Mouse (Mus musculus): ENCODE results near the gene Pnp2. TPM values are rescaled to one million over a fixed set of nuclear protein-coding genes. Genes with fewer than 3 reads are reported as not detected.

Gene Pnp2
- polyA plus RNA-seq, 1 experiment from 2014 or later, result 32.5 TPM

- Histone ChIP-seq H3K27ac (ENCODE audit: low read depth, low read length) (no peak overlapping the region), H3K4me2 (replicated peaks; ENCODE audit: low read depth) (no peak overlapping the region), H3K4me3 (ENCODE audit: low read depth, low read length) (no peak overlapping the region), H3K9me3 (ENCODE audit: control insufficient read depth) (no peaks in the 10 kb centered on the region), H3K9ac (ENCODE audit: low read depth, low read length) (no peak overlapping the region), H3K36me3 (ENCODE audit: control insufficient read depth, insufficient read depth) (no peaks in the 10 kb centered on the region), H3K4me1 (replicated peaks; ENCODE audit: control insufficient read depth, insufficient read depth, low read length) (no peaks in the 10 kb centered on the region), H3K27me3 (replicated peaks; ENCODE audit: control insufficient read depth, insufficient read depth, low read length) (no peaks in the 10 kb centered on the region)
- TF ChIP-seq CTCF (IDR thresholded peaks at IDR 0.05; ENCODE audit: low read depth), result no peak
- ATAC-seq, result no peak
Observed at GRCm38 (mm10) chr14:50979631-50980030, 23.8 kb downstream of the Pnp2 start.

DNA sequence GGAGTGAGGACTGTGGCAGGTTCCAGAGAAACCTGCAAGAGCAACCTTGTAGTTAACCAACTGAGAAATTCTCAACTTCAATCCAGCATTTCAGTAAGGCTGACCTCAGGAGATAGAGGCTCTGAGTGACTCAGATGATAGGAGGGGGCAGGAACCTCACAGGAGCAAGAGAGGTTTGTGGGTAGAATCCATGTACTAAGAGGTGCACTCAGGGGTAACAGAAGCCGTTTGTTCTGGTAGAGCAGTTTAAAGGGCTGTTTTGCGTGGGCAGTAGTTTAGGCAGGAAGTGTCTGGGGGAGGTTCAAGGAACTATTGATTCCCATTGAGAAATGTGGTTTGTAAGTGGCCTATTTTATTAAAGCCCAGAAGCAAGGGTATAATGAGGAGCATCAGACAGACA, 25.4 kb downstream of the Pnp2 start:
- TF ChIP-seq CTCF (IDR thresholded peaks at IDR 0.05; ENCODE audit: low read depth), result no peak
- no peak overlapping the region for H3K9ac ChIP-seq (ENCODE audit: low read depth, low read length)
- H3K4me1 ChIP-seq (replicated peaks; ENCODE audit: control insufficient read depth, insufficient read depth, low read length), result no peaks in the 10 kb centered on the region
- no peaks in the 10 kb centered on the region for H3K27me3 ChIP-seq (replicated peaks; ENCODE audit: control insufficient read depth, insufficient read depth, low read length)
- no peaks in the 10 kb centered on the region for H3K9me3 ChIP-seq (ENCODE audit: control insufficient read depth)
- no peak for ATAC-seq
- H3K36me3 ChIP-seq (ENCODE audit: control insufficient read depth, insufficient read depth), result no peaks in the 10 kb centered on the region
- WGBS, result 46% methylated on average over 2 of the region's 2 CpGs
- no peak overlapping the region for H3K27ac ChIP-seq (ENCODE audit: low read depth, low read length)
- H3K4me2 ChIP-seq (replicated peaks; ENCODE audit: low read depth), result no peak overlapping the region
- no peak overlapping the region for H3K4me3 ChIP-seq (ENCODE audit: low read depth, low read length)

GRCm38 (mm10) chr14:50981837-50982236, 26.0 kb downstream of the Pnp2 start:
- TF ChIP-seq CTCF (IDR thresholded peaks at IDR 0.05; ENCODE audit: low read depth), result no peak
- Histone ChIP-seq H3K27ac (ENCODE audit: low read depth, low read length) (no peak overlapping the region), H3K4me1 (replicated peaks; ENCODE audit: control insufficient read depth, insufficient read depth, low read length) (no peaks in the 10 kb centered on the region), H3K9ac (ENCODE audit: low read depth, low read length) (no peak overlapping the region), H3K9me3 (ENCODE audit: control insufficient read depth) (no peaks in the 10 kb centered on the region), H3K36me3 (ENCODE audit: control insufficient read depth, insufficient read depth) (no peaks in the 10 kb centered on the region), H3K4me3 (ENCODE audit: low read depth, low read length) (no peak overlapping the region), H3K4me2 (replicated peaks; ENCODE audit: low read depth) (no peak overlapping the region), H3K27me3 (replicated peaks; ENCODE audit: control insufficient read depth, insufficient read depth, low read length) (no peaks in the 10 kb centered on the region)
- 60% methylated on average over 5 of the region's 5 CpGs for WGBS
- no peak for ATAC-seq

- TF ChIP-seq CTCF (IDR thresholded peaks at IDR 0.05; ENCODE audit: low read depth), result no peak
- no peak overlapping the region for H3K4me3 ChIP-seq (ENCODE audit: low read depth, low read length)
- H3K27ac ChIP-seq (ENCODE audit: low read depth, low read length), result no peak overlapping the region
- 67% methylated on average over 2 of the region's 2 CpGs for WGBS
- no peaks in the 10 kb centered on the region for H3K4me1 ChIP-seq (replicated peaks; ENCODE audit: control insufficient read depth, insufficient read depth, low read length)
- no peaks in the 10 kb centered on the region for H3K9me3 ChIP-seq (ENCODE audit: control insufficient read depth)
- H3K27me3 ChIP-seq (replicated peaks; ENCODE audit: control insufficient read depth, insufficient read depth, low read length), result no peaks in the 10 kb centered on the region
- no peak overlapping the region for H3K4me2 ChIP-seq (replicated peaks; ENCODE audit: low read depth)
- H3K36me3 ChIP-seq (ENCODE audit: control insufficient read depth, insufficient read depth), result no peaks in the 10 kb centered on the region
- H3K9ac ChIP-seq (ENCODE audit: low read depth, low read length), result no peak overlapping the region
- no peak for ATAC-seq
Observed at GRCm38 (mm10) chr14:50987668-50988067, 31.9 kb downstream of the Pnp2 start.

- no peaks in the 10 kb centered on the region for H3K9me3 ChIP-seq (ENCODE audit: control insufficient read depth)
- no peaks in the 10 kb centered on the region for H3K36me3 ChIP-seq (ENCODE audit: control insufficient read depth, insufficient read depth)
- H3K4me2 ChIP-seq (replicated peaks; ENCODE audit: low read depth), result no peak overlapping the region
- H3K27ac ChIP-seq (ENCODE audit: low read depth, low read length), result 0 out of 2 replicates have a peak overlapping the region, but pooled peaks have one; percentile 21
- no peaks in the 10 kb centered on the region for H3K27me3 ChIP-seq (replicated peaks; ENCODE audit: control insufficient read depth, insufficient read depth, low read length)
- no peak overlapping the region for H3K9ac ChIP-seq (ENCODE audit: low read depth, low read length)
- WGBS, result 50% methylated on average over 3 of the region's 3 CpGs
- H3K4me3 ChIP-seq (ENCODE audit: low read depth, low read length), result no peak overlapping the region
- peak; percentile 94 for ATAC-seq
- TF ChIP-seq CTCF (IDR thresholded peaks at IDR 0.05; ENCODE audit: low read depth), result no peak
- no peaks in the 10 kb centered on the region for H3K4me1 ChIP-seq (replicated peaks; ENCODE audit: control insufficient read depth, insufficient read depth, low read length)
Observed at GRCm38 (mm10) chr14:50991037-50991436, 35.2 kb downstream of the Pnp2 start.

GRCm38 (mm10) chr14:50997088-50997487, 41.3 kb downstream of the Pnp2 start:
- Histone ChIP-seq H3K9me3 (ENCODE audit: control insufficient read depth) (no peaks in the 10 kb centered on the region), H3K4me3 (ENCODE audit: low read depth, low read length) (no peak overlapping the region), H3K4me2 (replicated peaks; ENCODE audit: low read depth) (no peak overlapping the region), H3K36me3 (ENCODE audit: control insufficient read depth, insufficient read depth) (no peaks in the 10 kb centered on the region), H3K27ac (ENCODE audit: low read depth, low read length) (no peak overlapping the region), H3K4me1 (replicated peaks; ENCODE audit: control insufficient read depth, insufficient read depth, low read length) (no peaks in the 10 kb centered on the region), H3K27me3 (replicated peaks; ENCODE audit: control insufficient read depth, insufficient read depth, low read length) (no peaks in the 10 kb centered on the region), H3K9ac (ENCODE audit: low read depth, low read length) (no peak overlapping the region)
- TF ChIP-seq CTCF (IDR thresholded peaks at IDR 0.05; ENCODE audit: low read depth), result no peak
- ATAC-seq, result no peak
- WGBS, result 62% methylated on average over 3 of the region's 3 CpGs
